Mouse (Mus musculus) heart, embryonic 11.5 days (tissue): ENCODE data around the gene Atxn7l1. TPM values are rescaled to one million over a fixed set of nuclear protein-coding genes. Genes with fewer than 3 reads are reported as not detected.
A peak's percentile ranks its signal among the peaks of the same experiment; 100 is the strongest.

Experiments
- ATAC-seq: fragments of 200-750 bp; cut with Nextera tagmentation; replicated peaks from 2 replicates; pipeline ENCODE4 v1.8.0; 2017; ENCODE audit warnings: moderate library complexity; ENCODE audit not compliant: insufficient number of reproducible peaks, low FRiP score, low TSS enrichment
- H3K27ac ChIP-seq: fragments of 300-500 bp; sonication (generic); 2 replicates; pipeline ENCODE4 v1.5.1; 2014; ENCODE audit warnings: mild to moderate bottlenecking, low read depth, low read length
- H3K27me3 ChIP-seq: fragments of 300-500 bp; sonication (generic); 2 replicates; pipeline ENCODE4 v1.6.1; 2014; ENCODE audit warnings: mild to moderate bottlenecking, low read length, mixed read lengths; ENCODE audit not compliant: control insufficient read depth, insufficient read depth
- H3K36me3 ChIP-seq: fragments of 300-500 bp; sonication (generic); 2 replicates; pipeline ENCODE4 v1.6.1; 2014; ENCODE audit warnings: mild to moderate bottlenecking, low read length, moderate library complexity, mixed read lengths; ENCODE audit not compliant: control insufficient read depth, insufficient read depth
- H3K4me1 ChIP-seq: fragments of 300-500 bp; sonication (generic); 2 replicates; pipeline ENCODE4 v1.6.1; 2014; ENCODE audit warnings: low read length; ENCODE audit not compliant: control insufficient read depth, insufficient read depth
- H3K4me2 ChIP-seq: fragments of 300-500 bp; sonication (generic); 2 replicates; pipeline ENCODE4 v1.6.1; 2014; ENCODE audit warnings: mild to moderate bottlenecking, moderate library complexity
- H3K4me3 ChIP-seq: fragments of 300-500 bp; sonication (generic); 2 replicates; pipeline ENCODE4 v1.5.1; 2014; ENCODE audit warnings: low read depth, low read length
- H3K9ac ChIP-seq: fragments of 300-500 bp; sonication (generic); 2 replicates; pipeline ENCODE4 v1.6.1; 2014; ENCODE audit warnings: mild to moderate bottlenecking, low read depth, low read length, moderate library complexity
- H3K9me3 ChIP-seq: fragments of 300-500 bp; sonication (generic); replicated peaks from 2 replicates; pipeline ENCODE4 v1.6.1; 2016; ENCODE audit warnings: low read length; ENCODE audit not compliant: control insufficient read depth
- WGBS: fragments of 180-500 bp; shearing (Covaris S2); extraction: QIAGEN DNeasy Blood & Tissue Kit; methylation state at CpG from one replicate; pipeline ENCODE4 v1.1.7; 2014; ENCODE audit not compliant: insufficient replicate concordance; 5-methylcytosine and 5-hydroxymethylcytosine counted together
- polyA plus RNA-seq: library from polyadenylated mRNA; unstranded; fragments of >200 nt; fragmentation: Nextera tagmentation; extraction: Ambion mirVana; gene quantifications from 2 replicates; pipeline ENCODE4 v1.2.1, GENCODE M21; 2014

The Atxn7l1 gene
- polyA plus RNA-seq, 1 experiment from 2014 or later, result 15.6 TPM

- Histone ChIP-seq H3K27me3 (no peaks in the 10 kb centered on the region), H3K4me2 (no peak overlapping the region), H3K9ac (no peak overlapping the region), H3K36me3 (no peaks in the 10 kb centered on the region), H3K9me3 (no peaks in the 10 kb centered on the region), H3K4me1 (peaks cover 10% of the 10 kb centered on the region), H3K27ac (0 out of 2 replicates have a peak overlapping the region, but pooled peaks have one; percentile 15), H3K4me3 (no peak overlapping the region)
- 36% methylated on average over 3 of the region's 3 CpGs for WGBS
- ATAC-seq, result no peak; the same call in 1 of the 2 replicates
Measured at GRCm38 (mm10) chr12:33139083-33139482, 8.4 kb upstream of the Atxn7l1 start.

- Histone ChIP-seq H3K9me3 (no peaks in the 10 kb centered on the region), H3K4me2 (no peak overlapping the region), H3K27ac (no peak overlapping the region), H3K4me3 (no peak overlapping the region), H3K36me3 (no peaks in the 10 kb centered on the region), H3K4me1 (peaks cover 3% of the 10 kb centered on the region; the same call in 1 of the 2 replicates), H3K9ac (no peak overlapping the region), H3K27me3 (peaks cover 17% of the 10 kb centered on the region)
- 50% methylated on average over 8 of the region's 8 CpGs for WGBS
- no peak for ATAC-seq
Measured at GRCm38 (mm10) chr12:33144456-33144855, 3.0 kb upstream of the Atxn7l1 start.

- ATAC-seq, result peak; percentile 66
- 7% methylated on average over 29 of the region's 29 CpGs for WGBS
- Histone ChIP-seq H3K27me3 (peaks cover 17% of the 10 kb centered on the region), H3K4me1 (peaks cover 3% of the 10 kb centered on the region; the same call in 1 of the 2 replicates), H3K27ac (no peak overlapping the region), H3K4me2 (peak overlapping the region; percentile 89), H3K36me3 (no peaks in the 10 kb centered on the region), H3K4me3 (peak overlapping the region; percentile 62), H3K9ac (peak overlapping the region; percentile 60), H3K9me3 (no peaks in the 10 kb centered on the region)
Measured at GRCm38 (mm10) chr12:33146622-33147433, 665 bp upstream of the Atxn7l1 start.

- H3K9ac ChIP-seq, result no peak overlapping the region
- H3K36me3 ChIP-seq, result no peaks in the 10 kb centered on the region
- ATAC-seq, result no peak
- H3K9me3 ChIP-seq, result no peaks in the 10 kb centered on the region
- no peak overlapping the region for H3K4me2 ChIP-seq
- H3K27me3 ChIP-seq, result peaks cover 17% of the 10 kb centered on the region
- H3K4me3 ChIP-seq, result no peak overlapping the region
- 94% methylated on average over 16 of the region's 16 CpGs for WGBS
- H3K27ac ChIP-seq, result no peak overlapping the region
- H3K4me1 ChIP-seq, result peaks cover 9% of the 10 kb centered on the region
Measured at GRCm38 (mm10) chr12:33149544-33150190, 2.2 kb downstream of the Atxn7l1 start.

GRCm38 (mm10) chr12:33153131-33153530 is 5.6 kb downstream of the Atxn7l1 start:
- Histone ChIP-seq H3K4me2 (no peak overlapping the region), H3K27ac (no peak overlapping the region), H3K36me3 (no peaks in the 10 kb centered on the region), H3K9ac (no peak overlapping the region), H3K4me3 (no peak overlapping the region), H3K9me3 (no peaks in the 10 kb centered on the region), H3K27me3 (no peaks in the 10 kb centered on the region), H3K4me1 (peaks cover 16% of the 10 kb centered on the region)
- WGBS, result 39% methylated on average over 7 of the region's 7 CpGs
- ATAC-seq, result no peak

- Histone ChIP-seq H3K9me3 (no peaks in the 10 kb centered on the region), H3K27ac (no peak overlapping the region), H3K36me3 (no peaks in the 10 kb centered on the region), H3K27me3 (no peaks in the 10 kb centered on the region), H3K4me3 (no peak overlapping the region), H3K4me2 (no peak overlapping the region), H3K4me1 (peaks cover 15% of the 10 kb centered on the region), H3K9ac (no peak overlapping the region)
- no peak for ATAC-seq
- 79% methylated on average over 3 of the region's 3 CpGs for WGBS
Measured at GRCm38 (mm10) chr12:33153850-33154249, 6.4 kb downstream of the Atxn7l1 start.

GRCm38 (mm10) chr12:33154732-33155131 is 7.2 kb downstream of the Atxn7l1 start:
- Histone ChIP-seq H3K4me3 (no peak overlapping the region), H3K4me1 (peaks cover 15% of the 10 kb centered on the region), H3K4me2 (no peak overlapping the region), H3K27ac (no peak overlapping the region), H3K9ac (no peak overlapping the region), H3K9me3 (no peaks in the 10 kb centered on the region), H3K27me3 (no peaks in the 10 kb centered on the region), H3K36me3 (no peaks in the 10 kb centered on the region)
- no peak for ATAC-seq
- WGBS, result 93% methylated on average over 3 of the region's 3 CpGs

GRCm38 (mm10) chr12:33156334-33157018 is 9.0 kb downstream of the Atxn7l1 start:
- WGBS, result 89% methylated on average over 7 of the region's 7 CpGs
- H3K4me2 ChIP-seq, result no peak overlapping the region

More at GRCm38 (mm10) chr12:33156334-33157018, 9.0 kb downstream of the Atxn7l1 start:
- no peak overlapping the region for H3K27ac ChIP-seq
- peaks cover 15% of the 10 kb centered on the region for H3K4me1 ChIP-seq
- H3K36me3 ChIP-seq, result no peaks in the 10 kb centered on the region
- no peak overlapping the region for H3K4me3 ChIP-seq
- no peaks in the 10 kb centered on the region for H3K9me3 ChIP-seq
- H3K9ac ChIP-seq, result no peak overlapping the region
- H3K27me3 ChIP-seq, result no peaks in the 10 kb centered on the region
- ATAC-seq, result no peak
